Mouse (Mus musculus) lung, postnatal 25 days (tissue): ENCODE measurements around the gene Prkaa2.

Source experiments
- DNase-seq: peaks from one replicate; pipeline ENCODE4 v3.0.0; 2022; ENCODE audit warnings: low spot score

Gene Prkaa2

DNA sequence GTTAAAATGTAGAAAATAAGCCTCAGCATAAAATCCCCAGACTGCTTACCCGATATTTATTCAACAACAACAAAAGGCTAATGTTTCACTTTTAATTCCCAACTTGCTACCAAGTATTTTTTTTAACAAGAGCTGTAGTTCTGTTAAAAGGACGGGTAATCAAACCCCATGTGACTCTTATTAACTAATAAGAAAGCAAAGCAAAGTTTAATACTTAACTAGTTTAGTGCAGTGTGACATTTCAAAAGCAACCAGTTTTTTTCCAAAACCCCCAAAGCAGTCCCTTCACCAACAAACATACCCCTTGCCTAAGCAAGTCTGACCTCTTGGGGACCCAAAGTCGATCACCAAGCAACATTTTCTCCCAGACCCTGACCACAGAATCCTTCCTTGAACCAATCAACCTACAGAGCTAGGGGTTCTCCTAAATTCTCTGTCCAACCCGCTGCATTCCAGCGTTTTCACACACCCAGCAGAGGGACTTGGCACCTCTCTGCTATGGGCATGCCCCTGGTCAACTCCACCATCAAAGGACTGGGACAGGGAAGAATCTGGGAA, 970 bp downstream of the Prkaa2 start:
- peak; percentile 7 for DNase-seq

DNA sequence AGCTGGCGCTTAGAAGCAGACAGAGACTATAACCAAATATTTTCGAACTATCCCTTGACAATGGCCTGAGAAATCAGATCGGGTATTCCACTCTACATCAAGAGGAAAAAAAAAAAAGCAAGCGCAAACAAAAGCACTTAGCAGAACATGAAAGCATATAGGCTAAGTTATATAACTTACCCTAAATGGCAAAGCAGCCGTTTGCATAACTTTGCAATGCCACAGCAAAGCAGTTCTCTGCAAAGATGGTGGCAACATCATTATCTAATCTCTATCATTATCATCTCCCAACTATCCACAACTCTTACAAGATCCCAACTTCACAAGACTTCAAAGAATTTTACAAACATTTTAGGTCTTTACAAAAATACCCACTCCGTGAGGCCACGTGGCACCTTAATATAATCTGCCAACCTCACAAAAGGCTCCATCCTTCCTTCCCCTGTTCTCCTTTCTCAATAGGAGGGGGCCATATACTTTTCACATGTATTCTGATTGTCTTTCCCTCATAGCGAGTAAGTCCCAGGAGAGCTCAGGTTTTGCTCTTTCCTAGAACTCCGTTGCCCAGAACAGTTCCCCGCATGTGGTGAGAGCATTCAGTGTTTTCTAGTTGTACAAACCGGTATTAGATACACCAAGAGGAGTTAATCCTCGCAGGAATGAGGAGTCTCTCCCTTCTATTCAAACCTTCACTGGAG, 1.6 kb downstream of the Prkaa2 start:
- DNase-seq: no peak

- DNase-seq: no peak
Measured at GRCm38 (mm10) chr4:105104099-105104872, 5.4 kb downstream of the Prkaa2 start.

DNA sequence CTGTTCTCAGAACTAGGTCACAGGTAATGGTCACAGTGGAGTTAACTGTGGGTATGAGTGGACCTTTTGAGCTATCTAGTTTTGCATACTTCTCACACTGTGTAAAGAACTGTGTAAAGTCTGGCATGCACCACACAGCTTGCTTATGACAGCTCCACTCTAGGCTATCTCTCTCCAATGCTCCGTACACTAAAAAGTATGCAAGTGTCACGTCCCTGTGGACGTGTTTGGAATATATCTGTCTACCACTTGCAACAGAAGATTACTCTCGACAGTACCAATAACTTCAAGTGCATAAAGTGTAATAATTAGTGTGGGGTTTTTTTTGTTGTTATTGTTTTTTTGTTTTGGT, 8.4 kb downstream of the Prkaa2 start:
- DNase-seq: no peak

DNA sequence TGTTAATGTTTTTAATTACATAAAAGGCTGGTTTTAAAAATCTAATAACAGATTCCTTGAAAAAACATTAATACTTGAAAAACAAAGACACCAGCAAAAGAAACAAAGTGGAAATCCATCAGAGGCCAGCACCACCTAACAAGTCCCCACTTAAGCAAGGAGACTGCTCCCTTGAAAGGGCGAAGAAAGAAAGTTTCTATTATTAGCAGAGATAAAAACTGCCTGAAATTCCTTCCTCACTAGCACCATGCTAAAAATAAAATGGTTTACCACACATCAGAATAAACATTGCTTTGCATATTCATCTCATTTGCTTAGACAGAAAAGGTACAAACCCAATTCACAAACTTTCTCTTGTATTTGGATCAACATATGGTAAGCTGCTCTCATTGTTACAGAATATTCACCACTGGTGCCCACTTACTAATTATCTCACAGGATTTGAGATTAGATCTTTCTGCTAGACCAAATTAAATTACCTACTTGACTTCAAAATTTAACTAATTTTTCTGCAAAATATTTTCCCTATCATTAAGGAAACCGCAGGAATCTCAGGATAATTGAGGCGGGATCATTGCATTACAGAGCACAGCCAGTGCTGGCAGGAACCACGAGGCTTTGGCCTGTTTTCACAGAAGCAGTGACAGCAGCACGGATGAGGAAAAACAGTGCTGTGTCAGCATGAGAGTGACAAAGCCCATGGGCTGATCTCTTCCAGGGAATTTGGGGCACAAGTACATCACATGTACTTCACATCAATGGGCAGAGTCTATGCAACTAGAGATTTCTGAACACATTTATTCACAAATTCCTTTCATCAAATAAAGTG, 9.0 kb downstream of the Prkaa2 start:
- DNase-seq: peak; percentile 24

DNA sequence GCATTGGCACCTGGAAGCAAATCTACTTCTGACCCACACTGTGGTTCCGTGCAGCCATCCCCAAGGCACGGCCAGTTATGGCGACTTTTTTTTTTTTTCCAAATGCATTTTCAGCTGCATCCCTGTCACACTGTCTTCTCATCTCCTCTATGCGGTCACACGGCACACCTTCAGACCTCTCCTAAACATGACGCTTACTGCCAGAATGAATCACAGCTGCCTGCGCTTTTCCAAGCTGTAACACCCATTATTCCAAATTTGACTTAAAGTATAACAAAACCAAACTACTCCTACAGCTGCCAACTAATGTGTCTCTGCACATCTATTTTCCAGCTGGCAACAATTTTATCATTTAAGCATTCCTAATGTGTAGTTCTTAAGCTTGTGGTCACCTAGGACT, 11.0 kb downstream of the Prkaa2 start:
- no peak for DNase-seq

DNA sequence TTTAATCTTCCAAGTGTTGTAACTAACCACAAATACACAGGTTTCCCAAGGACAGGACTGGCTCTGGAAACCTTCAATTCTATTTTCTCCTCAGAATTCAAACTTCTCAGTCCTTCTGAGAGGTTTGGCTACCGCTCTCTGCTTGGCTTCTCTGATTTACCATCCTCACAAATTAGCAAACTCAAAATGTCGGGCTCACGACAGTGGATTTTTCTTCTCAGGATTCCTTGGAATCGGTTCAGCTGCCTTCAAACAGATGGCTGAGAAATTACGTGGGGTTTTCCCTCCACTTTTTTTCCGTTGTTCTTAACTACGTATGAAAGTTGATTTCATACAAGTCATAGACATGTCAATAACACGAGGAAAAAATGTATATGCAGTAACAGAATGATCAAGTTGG, 11.5 kb downstream of the Prkaa2 start:
- DNase-seq: no peak

DNA sequence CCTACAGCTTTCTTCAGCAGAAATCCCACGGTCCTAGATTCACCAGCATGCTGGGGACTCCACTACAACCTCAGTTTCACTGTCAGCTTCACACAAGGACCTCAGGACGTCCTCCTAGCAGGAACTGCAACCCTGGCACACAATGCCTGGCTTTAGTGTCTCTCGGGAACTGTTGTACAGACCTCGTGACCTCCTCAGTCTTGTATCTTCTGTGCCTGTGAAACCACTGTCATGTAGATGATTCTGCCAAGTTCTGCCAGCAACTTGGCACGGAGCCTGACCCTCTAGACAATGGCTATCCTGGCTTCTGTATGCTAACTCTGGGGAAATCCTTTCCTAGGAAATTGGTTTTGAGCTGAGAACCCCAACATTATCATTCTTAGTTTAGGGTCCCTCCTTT, 14.4 kb downstream of the Prkaa2 start:
- DNase-seq: peak; percentile 51

DNA sequence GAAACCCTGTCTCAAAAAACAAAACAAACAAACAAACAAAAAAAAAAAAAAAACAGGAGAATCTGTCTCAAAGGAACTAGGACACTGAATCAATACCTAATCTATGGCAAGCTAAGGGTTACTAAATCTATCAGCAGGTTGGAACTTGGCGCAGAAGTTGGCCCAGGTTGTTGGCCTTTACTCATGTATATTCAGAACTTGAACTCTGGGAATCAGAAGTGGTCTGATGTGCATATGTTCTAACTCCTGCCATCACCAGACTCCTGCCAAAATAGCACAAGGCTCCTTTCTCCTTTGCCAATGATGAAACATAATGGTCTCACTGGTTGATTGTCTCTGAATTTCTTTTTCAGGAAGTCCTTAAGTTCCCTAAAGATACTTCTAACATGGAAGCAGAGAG, 15.7 kb downstream of the Prkaa2 start:
- DNase-seq: no peak

GRCm38 (mm10) chr4:105090417-105090816, 19.3 kb downstream of the Prkaa2 start:
- DNase-seq: no peak

DNA sequence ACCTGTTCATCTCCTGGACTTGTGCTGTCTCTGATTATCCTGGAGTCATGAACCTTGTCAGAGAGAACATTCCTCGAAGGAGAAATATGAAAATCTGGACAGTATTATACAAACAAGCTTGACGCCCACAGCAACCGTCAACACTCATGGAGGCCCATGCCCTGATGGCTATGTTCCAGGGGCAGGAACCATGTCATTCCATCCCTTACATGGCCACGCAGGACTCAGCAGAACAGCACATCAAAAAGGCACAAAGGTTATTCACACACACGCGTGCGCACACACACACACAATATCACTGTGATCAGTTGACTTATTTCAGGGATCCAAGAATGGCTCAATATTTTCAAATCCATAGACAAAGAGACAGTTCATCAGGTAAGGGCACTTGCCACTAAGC, 20.3 kb downstream of the Prkaa2 start:
- DNase-seq: no peak

GRCm38 (mm10) chr4:105088671-105089070, 21.0 kb downstream of the Prkaa2 start:
- no peak for DNase-seq

GRCm38 (mm10) chr4:105076152-105076551, 33.5 kb downstream of the Prkaa2 start:
- no peak for DNase-seq

- peak; percentile 64 for DNase-seq
Measured at GRCm38 (mm10) chr4:105071761-105072427, 37.8 kb downstream of the Prkaa2 start.

DNA sequence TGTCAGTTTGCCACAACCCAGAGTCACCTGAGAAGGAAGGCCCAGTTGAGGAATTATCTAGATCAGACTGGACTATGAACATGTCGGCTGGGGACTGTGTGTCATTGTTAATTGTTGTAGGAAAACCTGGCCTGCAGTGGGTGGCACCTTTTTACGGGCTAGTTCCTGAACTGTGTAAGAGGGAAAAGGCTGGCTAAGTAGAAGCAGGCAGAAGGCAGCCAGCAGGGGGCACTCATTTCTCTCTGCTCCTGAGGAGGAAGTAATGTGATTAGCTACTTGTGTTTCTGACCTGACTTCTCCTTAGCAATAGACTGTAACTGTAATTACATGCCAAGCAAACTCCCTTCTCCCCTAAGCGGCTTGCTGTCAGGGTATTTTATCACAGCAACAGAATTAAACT, 38.7 kb downstream of the Prkaa2 start:
- DNase-seq: peak; percentile 90

GRCm38 (mm10) chr4:105051291-105051690, 58.4 kb downstream of the Prkaa2 start:
- no peak for DNase-seq

- no peak for DNase-seq
Measured at GRCm38 (mm10) chr4:105050041-105050440, 59.6 kb downstream of the Prkaa2 start.

GRCm38 (mm10) chr4:105034259-105034658, 75.4 kb downstream of the Prkaa2 start:
- DNase-seq: peak; percentile 14

DNA sequence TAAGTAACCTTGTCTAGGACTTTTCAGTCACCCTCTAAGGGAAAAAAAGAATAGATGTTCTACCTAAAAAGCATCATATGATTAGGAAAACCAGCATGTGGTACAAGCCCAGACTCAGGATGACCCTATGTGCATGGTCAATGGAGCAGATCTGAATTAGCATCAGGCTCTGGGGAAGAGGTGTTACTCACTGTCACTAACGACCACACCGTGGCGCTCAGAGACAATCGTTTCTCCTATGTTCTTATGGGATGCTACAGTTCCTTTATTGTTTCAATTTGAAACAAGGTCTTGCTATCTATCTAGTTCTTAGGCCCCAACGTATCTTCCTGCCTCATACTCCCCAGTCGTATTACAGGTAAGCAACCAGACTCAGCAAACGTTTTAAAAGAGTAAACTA, 76.5 kb downstream of the Prkaa2 start:
- no peak for DNase-seq

GRCm38 (mm10) chr4:105031104-105031503, 78.6 kb downstream of the Prkaa2 start:
- DNase-seq: no peak

DNA sequence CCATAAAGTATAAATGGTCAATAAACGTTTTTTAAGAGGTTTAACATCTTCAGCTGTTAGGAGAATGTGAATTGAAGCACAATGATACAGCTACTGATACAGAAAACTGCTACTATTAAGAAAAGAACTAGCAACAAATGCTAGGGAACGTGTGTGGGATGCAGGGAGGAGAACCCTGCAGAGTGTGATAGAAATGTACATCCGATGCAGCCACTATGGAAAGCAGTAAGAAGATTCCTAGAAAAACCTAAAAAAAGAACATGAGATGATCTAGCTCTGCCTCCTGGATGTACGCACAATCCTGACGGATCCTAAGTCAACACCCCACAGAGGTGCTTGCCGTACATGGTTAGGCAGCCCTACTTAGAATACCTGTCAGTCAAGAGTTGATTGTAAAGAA, 82.4 kb downstream of the Prkaa2 start:
- DNase-seq: no peak

- no peak for DNase-seq
Measured at GRCm38 (mm10) chr4:105016006-105016613, 93.6 kb downstream of the Prkaa2 start.
